Mouse (Mus musculus) E14TG2a.4 (cell line): Measurements from ENCODE around the gene A930018P22Rik.

Experiments
- H3K27me3 ChIP-seq: 2 replicates; pipeline ENCODE4 v1.6.1; 2014; ENCODE audit warnings: low read length, control low read depth; ENCODE audit not compliant: insufficient read depth
- H3K36me3 ChIP-seq: 2 replicates; pipeline ENCODE4 v1.6.1; 2014; ENCODE audit warnings: low read length, control low read depth; ENCODE audit not compliant: insufficient read depth
- H3K4me1 ChIP-seq: replicated peaks from 2 replicates; pipeline ENCODE4 v1.6.1; 2014; ENCODE audit warnings: low read depth, low read length, control low read depth
- H3K4me3 ChIP-seq: replicated peaks from 2 replicates; pipeline ENCODE4 v1.5.1; 2014; ENCODE audit warnings: mild to moderate bottlenecking, low read length
- H3K9me3 ChIP-seq: 2 replicates; pipeline ENCODE4 v1.6.1; 2014; ENCODE audit warnings: low read length, control low read depth
- CTCF ChIP-seq: conservative IDR thresholded peaks from 2 replicates; pipeline ENCODE4 v1.5.1; 2014; ENCODE audit warnings: low read length
- NANOG ChIP-seq: IDR thresholded peaks from 2 replicates; pipeline ENCODE4 v1.6.1; 2014; ENCODE audit warnings: borderline replicate concordance, low read length, mixed read lengths
- POU5F1 ChIP-seq: IDR thresholded peaks from 2 replicates; pipeline ENCODE4 v1.6.1; 2014; ENCODE audit warnings: low read length, borderline replicate concordance

A930018P22Rik gene

DNA sequence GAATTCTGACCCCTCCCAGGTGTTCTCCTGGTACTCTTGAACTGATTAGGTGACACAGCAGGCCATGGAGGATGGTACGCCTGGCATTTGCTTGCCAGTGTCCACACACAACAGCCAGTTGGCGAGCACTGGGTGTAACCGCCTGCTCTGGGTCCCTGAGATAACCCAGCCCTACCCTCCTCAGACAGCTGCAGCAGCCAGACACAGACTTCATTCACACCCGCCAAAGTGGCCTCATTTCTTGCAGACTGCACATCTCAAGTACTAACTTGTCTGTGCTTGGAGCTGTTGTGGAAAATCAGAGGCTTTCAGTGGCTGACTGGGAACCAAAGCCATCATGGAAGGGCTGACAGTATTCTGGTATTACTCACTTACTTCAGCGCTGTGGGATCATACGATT, 7.6 kb downstream of the A930018P22Rik start:
- Histone ChIP-seq H3K4me3 (no peak overlapping the region), H3K36me3 (no peaks in the 10 kb centered on the region), H3K27me3 (peaks cover 37% of the 10 kb centered on the region), H3K9me3 (no peaks in the 10 kb centered on the region), H3K4me1 (peaks cover 19% of the 10 kb centered on the region)
- TF ChIP-seq POU5F1 (no peak), CTCF (no peak), NANOG (no peak)

DNA sequence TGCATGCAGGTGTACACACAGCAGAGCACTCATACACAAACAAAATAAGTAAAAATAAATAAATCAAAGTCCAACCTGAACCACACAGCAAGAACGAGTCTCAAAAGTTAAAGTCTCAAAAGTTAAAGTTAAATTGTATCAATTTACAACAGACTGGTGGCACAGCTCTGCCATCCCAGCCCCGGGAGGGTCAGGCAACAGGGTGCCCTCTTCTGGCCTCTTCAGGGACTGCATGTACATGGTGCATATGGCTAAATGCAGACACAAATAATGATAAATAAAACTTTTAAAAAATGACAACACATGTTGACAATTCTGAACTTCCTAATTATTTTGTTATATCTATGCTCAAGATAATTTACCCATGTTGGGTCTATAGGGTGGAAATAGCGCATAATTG, 8.4 kb downstream of the A930018P22Rik start:
- H3K36me3 ChIP-seq, result no peaks in the 10 kb centered on the region
- H3K9me3 ChIP-seq, result no peaks in the 10 kb centered on the region
- peaks cover 31% of the 10 kb centered on the region for H3K27me3 ChIP-seq
- TF ChIP-seq CTCF, result no peak
- no peak for TF ChIP-seq POU5F1
- TF ChIP-seq NANOG, result no peak
- no peak overlapping the region for H3K4me3 ChIP-seq
- peaks cover 19% of the 10 kb centered on the region for H3K4me1 ChIP-seq

DNA sequence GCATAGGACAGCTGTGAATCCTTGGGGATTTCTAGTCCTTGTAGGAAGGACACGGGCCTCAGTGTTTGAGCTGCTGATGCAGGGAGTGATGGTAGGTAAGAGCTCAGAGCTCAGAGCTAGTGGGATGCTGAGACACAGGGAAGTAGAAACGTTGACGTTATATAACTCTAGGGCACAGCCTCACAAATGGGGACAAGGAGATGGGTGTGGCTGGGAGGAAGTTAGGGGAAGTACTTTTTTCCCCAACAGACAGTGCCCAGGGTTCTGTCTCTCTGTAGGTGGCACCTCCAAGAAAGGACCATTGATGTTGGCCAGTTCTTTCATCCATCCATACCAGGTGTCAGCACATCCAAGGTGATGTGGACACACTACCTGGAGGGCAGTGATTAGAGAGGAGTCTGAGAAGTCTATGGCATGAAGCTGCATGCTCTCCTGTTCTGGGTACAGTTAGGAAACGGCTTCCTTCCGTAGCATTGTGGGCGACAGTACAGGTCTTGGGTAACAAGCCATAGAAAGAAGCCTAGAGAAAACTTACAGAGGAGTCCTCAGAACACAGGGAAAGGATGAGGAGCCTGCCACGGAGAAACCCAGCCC, 9.8 kb downstream of the A930018P22Rik start:
- Histone ChIP-seq H3K4me3 (no peak overlapping the region), H3K9me3 (no peaks in the 10 kb centered on the region), H3K4me1 (peaks cover 19% of the 10 kb centered on the region), H3K27me3 (peaks cover 24% of the 10 kb centered on the region), H3K36me3 (no peaks in the 10 kb centered on the region)
- TF ChIP-seq CTCF (no peak), NANOG (no peak), POU5F1 (no peak)

DNA sequence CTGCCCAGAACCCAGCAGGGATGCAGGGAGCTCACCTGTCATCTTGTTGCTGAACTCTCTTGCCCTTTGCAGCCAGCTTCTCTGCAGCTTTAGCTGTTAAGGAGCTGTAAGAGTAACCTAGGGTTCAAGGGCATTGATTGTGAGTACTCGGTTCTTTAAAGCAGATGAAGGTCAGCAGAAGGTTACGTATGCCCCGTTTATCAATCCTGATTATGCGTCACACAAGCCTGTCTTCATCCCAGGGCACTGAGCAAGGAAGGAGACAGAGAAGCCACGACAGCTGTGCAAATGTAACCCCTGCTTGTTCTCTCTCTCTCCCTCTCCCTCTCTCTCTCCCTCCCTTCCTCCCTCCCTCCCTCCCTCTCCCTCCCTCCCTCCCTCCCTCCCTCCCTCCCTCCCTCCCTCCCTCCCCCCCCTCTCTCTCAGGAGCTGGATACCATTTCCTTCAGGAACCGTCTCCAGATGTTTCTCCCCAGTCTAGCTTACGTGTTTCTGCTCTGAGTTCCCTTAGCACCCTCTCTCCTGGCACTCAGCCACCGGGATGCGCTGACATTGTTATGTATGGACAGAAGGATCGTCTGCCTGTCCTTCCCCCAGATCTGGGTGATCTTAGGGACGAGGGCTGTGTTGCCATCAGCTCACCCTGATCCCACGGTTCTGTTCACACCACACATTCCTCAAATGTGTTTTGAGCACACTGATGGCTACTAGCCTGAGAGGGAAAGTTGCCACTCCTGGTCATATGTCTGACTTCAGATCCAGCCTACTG, 10.7 kb downstream of the A930018P22Rik start:
- peaks cover 19% of the 10 kb centered on the region for H3K4me1 ChIP-seq
- no peaks in the 10 kb centered on the region for H3K36me3 ChIP-seq
- H3K4me3 ChIP-seq, result no peak overlapping the region
- H3K9me3 ChIP-seq, result no peaks in the 10 kb centered on the region
- TF ChIP-seq CTCF (no peak), POU5F1 (no peak), NANOG (no peak)
- H3K27me3 ChIP-seq, result peaks cover 18% of the 10 kb centered on the region

DNA sequence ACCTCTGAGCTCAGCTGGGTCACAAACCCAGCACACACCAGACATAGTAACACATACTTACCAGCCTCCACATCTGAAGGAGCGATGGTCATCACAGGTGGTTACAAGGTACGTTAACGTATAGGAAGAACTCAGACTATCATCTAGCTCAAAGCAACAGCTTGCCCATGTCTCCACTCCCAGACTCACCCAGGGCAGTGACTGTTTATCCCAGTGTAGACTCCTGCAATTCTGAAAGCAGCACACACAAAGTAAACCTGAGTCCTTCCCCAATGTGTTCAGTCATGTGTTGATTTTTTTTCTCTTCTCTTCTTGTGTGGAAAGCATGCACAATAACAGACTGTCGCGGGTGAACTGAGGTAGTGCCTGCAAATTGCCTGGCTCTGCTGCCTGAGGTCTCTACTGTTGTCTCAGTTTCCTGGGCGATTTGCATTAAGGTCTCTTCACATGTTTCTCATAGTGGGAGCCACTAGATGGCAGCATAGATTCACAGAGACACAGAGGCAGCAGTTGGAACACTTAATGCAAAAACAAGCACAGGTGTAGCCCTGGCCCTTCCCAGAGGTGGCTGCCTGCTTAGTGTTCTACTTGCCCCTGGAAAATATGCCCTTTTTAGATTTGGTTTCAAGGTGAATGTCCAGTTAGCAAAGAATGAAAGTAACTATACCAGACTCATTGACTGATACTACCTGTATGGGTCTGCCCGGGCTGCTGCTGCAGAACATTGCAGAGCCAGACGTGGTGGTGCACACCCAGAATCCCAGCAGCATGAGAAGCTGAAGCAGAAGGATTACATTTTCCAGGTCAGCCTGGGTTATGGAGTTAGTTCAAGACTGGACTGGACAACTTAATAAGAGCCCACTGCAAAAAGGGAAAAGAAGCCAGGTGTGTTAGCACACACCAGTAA, 11.8 kb downstream of the A930018P22Rik start:
- H3K4me1 ChIP-seq, result peaks cover 19% of the 10 kb centered on the region
- H3K36me3 ChIP-seq, result no peaks in the 10 kb centered on the region
- peaks cover 5% of the 10 kb centered on the region; the same call in 1 of the 2 replicates for H3K9me3 ChIP-seq
- 0 out of 2 replicates have a peak, but pooled peaks cover 7% of the 10 kb centered on the region for H3K27me3 ChIP-seq
- H3K4me3 ChIP-seq, result no peak overlapping the region
- no peak for TF ChIP-seq NANOG
- TF ChIP-seq POU5F1, result no peak
- peak; percentile 66 for TF ChIP-seq CTCF

DNA sequence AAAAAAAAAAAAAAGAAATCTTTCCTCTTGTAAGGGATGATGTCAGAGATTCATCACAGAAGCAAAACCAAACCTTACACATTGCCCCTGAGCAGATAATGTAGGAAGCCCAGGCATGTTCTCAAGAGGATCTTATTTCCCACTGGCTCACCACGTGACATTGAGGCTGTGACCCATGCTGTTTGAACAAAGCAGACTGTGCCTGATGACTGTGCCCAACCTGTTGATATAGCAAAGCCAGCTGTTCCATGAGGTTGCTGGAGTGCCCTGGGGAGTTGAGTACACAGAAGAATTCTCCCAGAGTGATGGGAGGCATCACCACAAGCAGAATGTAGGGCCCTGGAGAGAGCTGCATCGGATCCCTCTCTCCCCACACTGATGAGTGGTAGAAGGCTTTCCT, 13.4 kb downstream of the A930018P22Rik start:
- Histone ChIP-seq H3K36me3 (no peaks in the 10 kb centered on the region), H3K4me3 (no peak overlapping the region), H3K4me1 (peaks cover 19% of the 10 kb centered on the region), H3K27me3 (0 out of 2 replicates have a peak, but pooled peaks cover 4% of the 10 kb centered on the region), H3K9me3 (peaks cover 5% of the 10 kb centered on the region; the same call in 1 of the 2 replicates)
- TF ChIP-seq NANOG (no peak), CTCF (no peak), POU5F1 (no peak)

DNA sequence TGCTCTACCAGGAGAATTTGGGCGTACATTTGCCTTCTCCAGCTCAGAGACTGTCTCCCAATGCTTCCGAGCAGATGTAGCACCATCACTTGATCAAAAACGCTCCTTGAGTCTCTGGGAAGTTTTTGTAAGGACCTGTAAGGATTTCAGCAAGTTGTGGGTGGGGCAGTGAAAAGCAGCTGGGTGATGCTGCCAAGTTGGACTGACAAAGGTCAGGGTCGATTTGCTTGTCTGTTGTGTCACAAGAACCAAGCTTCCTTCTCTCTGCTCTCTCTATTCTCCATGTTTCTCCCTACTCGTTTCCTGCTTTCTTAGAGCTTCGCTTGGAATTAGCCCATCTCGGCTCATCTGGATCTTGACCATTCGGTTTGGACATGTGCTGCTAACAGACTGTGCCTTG, 19.6 kb downstream of the A930018P22Rik start:
- Histone ChIP-seq H3K4me3 (no peak overlapping the region), H3K36me3 (no peaks in the 10 kb centered on the region), H3K9me3 (peaks cover 8% of the 10 kb centered on the region; the same call in 1 of the 2 replicates), H3K4me1 (peaks cover 6% of the 10 kb centered on the region), H3K27me3 (no peaks in the 10 kb centered on the region)
- TF ChIP-seq NANOG (no peak), POU5F1 (no peak), CTCF (no peak)

DNA sequence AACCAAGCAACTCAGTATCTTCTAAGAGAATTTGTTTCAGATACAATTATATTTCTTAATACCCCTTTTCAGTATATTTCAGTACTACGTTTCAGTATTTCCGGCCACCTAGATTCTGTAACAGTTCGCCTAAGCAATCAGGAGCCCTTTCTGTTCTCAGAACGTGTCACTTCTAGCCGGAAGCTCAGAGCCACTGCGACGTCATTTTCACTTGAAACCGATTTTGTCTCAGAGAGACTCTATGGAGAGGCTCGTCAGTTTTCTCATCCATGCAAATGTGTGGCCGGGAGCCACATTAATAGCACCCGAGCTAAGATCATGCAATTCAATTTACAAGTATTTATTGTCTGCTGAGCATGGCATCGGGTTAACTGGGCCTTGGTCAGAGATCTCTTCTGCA, 21.4 kb downstream of the A930018P22Rik start:
- peaks cover 6% of the 10 kb centered on the region for H3K4me1 ChIP-seq
- TF ChIP-seq NANOG, result no peak
- TF ChIP-seq CTCF, result no peak
- no peak for TF ChIP-seq POU5F1
- no peaks in the 10 kb centered on the region for H3K27me3 ChIP-seq
- H3K36me3 ChIP-seq, result no peaks in the 10 kb centered on the region
- H3K4me3 ChIP-seq, result no peak overlapping the region
- peaks cover 4% of the 10 kb centered on the region; the same call in 1 of the 2 replicates for H3K9me3 ChIP-seq
